Mouse (Mus musculus): ENCODE measurements around the gene Clec1b.

The Clec1b gene

DNA sequence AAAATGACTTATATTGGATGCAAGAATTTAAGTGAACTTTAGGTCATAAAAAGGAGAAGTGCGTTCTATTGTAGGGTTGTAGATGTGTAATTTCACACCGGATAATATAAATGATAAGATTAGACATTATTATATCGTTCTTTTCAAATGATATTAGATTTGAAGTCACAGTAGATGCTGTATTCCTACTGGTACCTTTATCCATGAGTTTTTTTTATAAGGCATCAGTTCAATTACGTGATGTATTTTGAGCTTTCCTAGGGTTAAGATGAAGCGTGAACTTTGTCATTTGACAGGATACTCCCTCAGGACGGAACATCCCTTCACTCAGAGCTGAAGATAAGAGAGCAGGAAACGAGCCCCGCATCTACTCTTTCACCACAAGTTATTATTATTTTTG is at the start of gene Clec1b:
Gene Clec1b, plus strand, starts transcription at position 301 of the 400 bp plus-strand sequence.
- DNase-seq (ENCODE audit: extremely low spot score) = no peak

- no peak for DNase-seq (ENCODE audit: extremely low spot score)
These were observed 47.4 kb upstream of the Clec1b start for GRCm38 (mm10) chr6:129349524-129350352.

- no peak for DNase-seq (ENCODE audit: extremely low spot score)
These were observed 46.0 kb upstream of the Clec1b start for GRCm38 (mm10) chr6:129351091-129351490.

DNA sequence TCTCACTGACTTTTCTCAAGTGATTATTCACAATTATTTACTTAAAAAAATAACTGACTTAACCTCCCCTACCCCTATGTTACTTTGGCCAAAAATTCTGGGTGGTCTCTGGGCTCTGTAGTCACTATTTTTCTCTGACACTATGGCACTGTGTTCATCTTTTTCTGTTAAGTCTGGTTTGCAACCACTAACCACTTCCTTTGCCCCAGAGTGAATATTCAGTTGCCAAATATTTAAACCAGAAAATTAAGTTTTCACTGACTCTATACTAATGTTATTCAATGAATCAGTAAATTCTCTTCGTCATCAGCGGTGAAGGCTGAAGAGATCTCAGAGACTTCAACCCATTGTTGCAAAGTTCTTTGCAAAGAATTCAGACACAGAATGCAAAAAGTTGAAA is 41.3 kb upstream of the Clec1b start:
- no peak for DNase-seq (ENCODE audit: extremely low spot score)

GRCm38 (mm10) chr6:129356430-129356829 is 40.7 kb upstream of the Clec1b start:
- no peak for DNase-seq (ENCODE audit: extremely low spot score)

- DNase-seq (ENCODE audit: extremely low spot score) = no peak
These were observed 37.6 kb upstream of the Clec1b start for GRCm38 (mm10) chr6:129359515-129359914.

- DNase-seq (ENCODE audit: extremely low spot score) = no peak
These were observed 33.2 kb upstream of the Clec1b start for GRCm38 (mm10) chr6:129363942-129364341.

DNA sequence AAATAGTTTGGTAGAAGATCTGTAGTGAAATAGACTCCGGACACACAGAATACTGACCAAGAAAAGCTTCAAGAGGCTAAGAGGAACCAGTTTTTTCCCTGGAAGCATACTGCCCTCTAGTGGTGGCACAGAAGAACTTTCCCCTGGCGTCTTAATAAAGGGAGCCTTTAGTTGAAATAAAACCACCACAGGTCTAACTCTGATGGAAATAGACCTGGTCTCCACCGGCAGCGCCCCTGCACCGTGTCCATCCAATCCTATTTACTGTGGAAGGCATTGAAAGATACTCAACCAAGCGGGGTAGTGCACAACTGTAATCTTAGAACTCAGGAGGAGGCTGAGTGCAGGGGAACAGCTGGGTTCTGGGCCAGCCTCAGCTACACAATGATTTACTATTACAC is 31.1 kb upstream of the Clec1b start:
- peak; percentile 50 for DNase-seq (ENCODE audit: extremely low spot score)

GRCm38 (mm10) chr6:129369374-129370132 is 27.5 kb upstream of the Clec1b start:
- no peak for DNase-seq (ENCODE audit: extremely low spot score)

DNA sequence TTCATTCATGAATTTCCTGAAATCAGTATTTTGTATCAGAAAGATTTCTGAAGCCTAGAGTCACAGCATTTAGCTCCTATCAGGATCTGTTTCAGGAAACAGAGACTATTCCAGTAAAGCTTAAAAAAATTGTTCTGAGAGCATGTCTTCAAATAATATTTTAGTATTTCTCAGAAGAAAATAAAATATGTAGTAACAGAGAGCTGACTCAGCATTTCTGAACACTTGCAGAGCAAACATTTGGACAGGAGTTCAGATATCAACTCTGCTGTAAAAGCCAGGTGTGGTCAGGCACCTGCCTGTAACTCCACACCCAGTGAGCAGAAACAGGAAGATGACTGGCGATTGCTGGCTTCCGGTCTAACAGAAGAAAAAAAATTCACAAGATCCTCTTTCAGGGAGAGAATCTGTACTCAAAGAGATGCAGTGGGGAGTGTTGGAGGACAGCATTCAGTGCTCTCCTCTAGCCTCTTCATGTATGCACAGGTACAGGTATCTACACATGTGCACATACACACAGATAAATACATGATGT is 22.1 kb upstream of the Clec1b start:
- no peak for DNase-seq (ENCODE audit: extremely low spot score)

DNA sequence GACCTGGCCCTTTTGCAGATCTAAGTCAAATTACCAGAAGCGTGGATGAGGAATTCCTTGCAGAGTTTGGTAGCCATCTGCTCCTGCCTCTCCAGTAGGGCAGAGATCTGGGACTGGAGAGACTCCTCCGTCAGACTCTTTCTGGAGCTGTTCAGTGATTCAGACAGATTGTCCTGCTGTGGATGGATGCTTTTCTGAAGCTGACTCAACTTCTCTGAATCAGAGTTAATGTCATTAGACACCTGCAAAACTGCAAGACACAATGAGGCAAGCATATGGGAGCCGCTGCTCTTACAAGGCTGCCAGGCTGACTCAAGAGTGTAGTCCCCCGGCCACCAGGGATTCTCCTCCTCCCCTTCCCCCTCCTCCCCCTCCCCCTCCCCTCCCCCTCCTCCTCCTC is 16.6 kb upstream of the Clec1b start:
- no peak for DNase-seq (ENCODE audit: extremely low spot score)

DNA sequence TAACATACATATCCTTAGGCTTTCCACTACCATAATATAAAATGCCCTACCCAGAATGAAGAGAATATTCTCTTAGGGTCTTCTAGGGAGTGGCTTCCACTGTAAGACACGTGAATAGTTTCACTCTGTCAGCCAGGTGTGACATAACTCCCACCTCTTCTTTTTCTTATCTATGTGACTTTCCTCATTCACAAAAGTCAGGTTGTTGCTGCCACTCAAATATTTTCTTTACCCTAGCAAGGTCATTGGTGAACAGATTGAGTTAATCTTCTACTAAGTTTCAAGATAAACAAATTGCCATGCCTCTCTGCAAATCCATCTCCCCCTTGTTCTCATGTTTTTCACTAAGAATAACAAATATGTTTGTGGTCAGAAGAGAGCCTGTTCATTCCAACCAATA is 15.4 kb upstream of the Clec1b start:
- DNase-seq (ENCODE audit: extremely low spot score) = no peak

- DNase-seq (ENCODE audit: extremely low spot score) = no peak
These were observed 13.6 kb upstream of the Clec1b start for GRCm38 (mm10) chr6:129383466-129383865.

DNA sequence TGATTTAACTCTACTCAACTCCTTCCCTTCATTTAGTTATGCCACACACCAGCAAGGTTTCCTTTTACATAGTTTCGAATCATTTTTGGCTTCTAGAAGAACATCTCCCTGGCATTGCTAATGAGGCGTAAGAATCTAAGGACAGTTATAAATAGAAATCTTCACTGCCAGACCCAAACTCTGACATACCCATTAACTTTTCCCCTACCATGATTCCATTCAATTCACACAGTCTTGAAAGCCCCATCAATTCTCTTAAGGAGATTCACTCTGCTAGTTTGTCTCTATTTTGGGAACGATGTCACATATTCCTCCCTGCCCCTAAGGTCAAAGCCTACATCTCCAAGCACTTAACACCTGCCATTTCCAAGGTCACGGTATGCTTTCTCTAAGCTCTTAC is 12.1 kb upstream of the Clec1b start:
- DNase-seq (ENCODE audit: extremely low spot score) = no peak

DNA sequence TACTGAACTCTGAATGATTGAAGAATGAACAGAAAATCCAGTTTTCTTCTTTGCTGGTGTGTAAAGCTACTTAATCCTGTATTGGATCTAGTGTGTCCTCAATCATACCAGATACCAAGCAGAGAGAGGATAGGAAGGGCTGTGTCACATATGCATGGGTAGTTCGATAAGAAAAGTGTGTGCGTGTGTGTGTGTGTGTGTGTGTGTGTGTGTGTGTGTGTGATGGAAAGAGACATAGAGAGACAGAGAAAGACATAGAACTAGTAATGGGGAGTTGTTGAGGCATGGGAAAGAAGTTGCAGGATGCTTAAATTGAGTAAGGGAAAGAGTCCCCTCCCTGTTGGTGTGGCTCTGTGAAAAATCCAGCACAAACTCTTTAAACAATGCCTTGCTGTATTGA is 11.3 kb upstream of the Clec1b start, which contains the start of gene Clec12b:
Gene Clec12b, minus strand, starts transcription at position 101 of the 400 bp plus-strand sequence.
- DNase-seq (ENCODE audit: extremely low spot score) = no peak

- no peak for DNase-seq (ENCODE audit: extremely low spot score)
These were observed 3.9 kb upstream of the Clec1b start for GRCm38 (mm10) chr6:129393087-129393720.

- DNase-seq (ENCODE audit: extremely low spot score) = no peak
These were observed 3.4 kb upstream of the Clec1b start for GRCm38 (mm10) chr6:129393732-129394131.

DNA sequence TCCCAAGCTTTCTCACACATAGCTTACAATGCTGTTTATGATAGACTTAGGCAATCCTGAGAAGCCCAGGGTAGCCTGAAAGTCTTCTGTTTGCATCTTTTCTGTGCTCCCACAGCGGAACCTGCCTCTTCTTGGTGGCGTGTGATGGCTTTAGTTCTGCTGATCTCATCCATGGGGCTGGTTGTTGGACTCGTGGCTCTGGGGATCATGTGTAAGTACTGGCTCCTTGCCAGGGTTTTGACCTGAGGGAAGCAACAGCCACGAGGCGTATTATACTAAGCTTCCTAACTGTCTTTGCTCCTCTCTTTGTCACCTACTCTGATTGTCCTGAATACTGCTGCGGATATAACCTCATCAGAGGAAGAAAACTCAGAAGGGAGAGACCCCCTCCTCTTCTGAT is 2.8 kb downstream of the Clec1b start:
- no peak for DNase-seq (ENCODE audit: extremely low spot score)

- DNase-seq (ENCODE audit: extremely low spot score) = no peak
These were observed 5.3 kb downstream of the Clec1b start for GRCm38 (mm10) chr6:129402404-129402803.

DNA sequence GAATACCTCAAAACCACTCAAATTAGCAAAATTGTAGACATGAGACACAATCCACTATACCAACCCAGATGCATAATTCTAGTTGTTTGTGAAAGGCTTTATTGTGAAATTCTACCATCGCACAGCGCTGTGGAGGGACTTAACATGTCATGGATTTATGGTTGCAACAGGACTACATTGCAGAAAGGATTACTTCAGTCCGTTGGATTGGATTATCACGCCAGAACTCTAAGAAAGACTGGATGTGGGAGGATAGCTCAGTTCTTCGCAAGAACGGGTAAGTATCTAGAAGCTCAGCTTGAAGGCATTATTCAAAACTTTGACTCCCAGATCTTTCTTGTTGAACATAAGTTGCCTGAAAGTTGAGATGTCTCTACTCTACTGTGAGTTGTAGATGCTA is 6.3 kb downstream of the Clec1b start:
- no peak for DNase-seq (ENCODE audit: extremely low spot score)

DNA sequence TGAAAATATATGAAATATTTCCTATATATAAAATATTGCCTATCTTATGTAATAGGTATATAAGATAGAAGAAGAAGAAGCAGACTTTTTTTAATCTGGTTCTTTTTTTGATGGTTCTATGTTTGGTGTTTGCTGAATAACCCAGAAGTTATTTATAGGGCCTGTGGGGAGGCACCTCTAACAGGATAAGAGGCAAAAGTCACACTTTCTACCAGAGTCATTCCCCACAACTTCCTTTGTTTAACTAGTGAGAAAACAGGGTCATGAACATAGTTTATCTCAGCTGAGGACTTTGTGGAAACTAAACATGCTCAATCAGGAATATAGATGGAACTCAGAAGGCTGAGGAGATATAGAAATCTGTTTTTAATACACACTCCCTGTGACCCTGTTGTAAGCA is 8.9 kb downstream of the Clec1b start:
- DNase-seq (ENCODE audit: extremely low spot score) = no peak

DNA sequence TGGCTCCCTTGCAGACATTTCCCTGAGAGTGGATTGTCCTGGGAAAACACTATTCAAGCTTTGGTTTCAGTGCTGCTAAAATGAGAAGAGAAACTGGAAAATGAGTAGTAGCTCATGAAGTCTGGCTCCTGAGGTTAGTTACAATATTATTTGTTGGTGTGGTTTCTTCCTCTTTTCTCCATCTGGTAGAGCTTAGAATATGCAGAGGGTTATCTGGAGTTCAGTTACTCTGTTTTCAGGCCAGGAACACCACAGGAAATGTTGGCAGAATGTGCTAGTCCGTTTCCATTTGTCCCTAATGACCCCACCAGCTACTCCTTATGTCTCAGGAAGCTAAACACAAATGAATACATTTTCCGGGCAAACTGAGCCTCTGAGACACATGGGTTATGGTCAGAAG is 10.2 kb downstream of the Clec1b start:
- DNase-seq (ENCODE audit: extremely low spot score) = no peak
